Mouse (Mus musculus) lung, embryonic 16.5 days (tissue): ENCODE measurements around the gene Hsdl2. TPM values are rescaled to one million over a fixed set of nuclear protein-coding genes. Genes with fewer than 3 reads are reported as not detected.
"Not testable (repeated sequence)": the region's sequence is repeated elsewhere in the genome, so short reads cannot be mapped to it uniquely, and the experiment has no call there.

Experiments used
- ATAC-seq: fragments of 200-750 bp; cut with Nextera tagmentation; 2 replicates; pipeline ENCODE4 v1.8.0; 2017; ENCODE audit warnings: low read depth, mild to moderate bottlenecking, moderate library complexity
- H3K27ac ChIP-seq: fragments of 300-500 bp; sonication (generic); 2 replicates; pipeline ENCODE4 v1.5.1; 2014; ENCODE audit warnings: mild to moderate bottlenecking, control low read depth, low read length
- H3K27me3 ChIP-seq: fragments of 300-500 bp; sonication (generic); 2 replicates; pipeline ENCODE4 v1.6.1; 2014; ENCODE audit warnings: low read depth, low read length, mixed read lengths; ENCODE audit not compliant: control insufficient read depth, insufficient read depth
- H3K36me3 ChIP-seq: fragments of 300-500 bp; sonication (generic); 2 replicates; pipeline ENCODE4 v1.6.1; 2014; ENCODE audit warnings: low read length; ENCODE audit not compliant: control insufficient read depth, insufficient read depth
- H3K4me1 ChIP-seq: fragments of 300-500 bp; sonication (generic); replicated peaks from 2 replicates; pipeline ENCODE4 v1.6.1; 2014; ENCODE audit warnings: low read length, mixed read lengths; ENCODE audit not compliant: control insufficient read depth, insufficient read depth
- H3K4me2 ChIP-seq: fragments of 300-500 bp; sonication (generic); 2 replicates; pipeline ENCODE4 v1.6.1; 2014; ENCODE audit warnings: low read depth, low read length, control low read depth
- H3K4me3 ChIP-seq: fragments of 300-500 bp; sonication (generic); 2 replicates; pipeline ENCODE4 v1.5.1; 2014; ENCODE audit warnings: mild to moderate bottlenecking, low read length, control low read depth
- H3K9ac ChIP-seq: fragments of 300-500 bp; sonication (generic); 2 replicates; pipeline ENCODE4 v1.6.1; 2014; ENCODE audit warnings: low read length, control low read depth
- H3K9me3 ChIP-seq: fragments of 300-500 bp; sonication (generic); 2 replicates; pipeline ENCODE4 v1.6.1; 2016; ENCODE audit warnings: low read length; ENCODE audit not compliant: control insufficient read depth
- WGBS: fragments of 180-500 bp; shearing (Covaris S2); extraction: QIAGEN DNeasy Blood & Tissue Kit; methylation state at CpG from one replicate; pipeline ENCODE4 v1.1.7; 2014; 5-methylcytosine and 5-hydroxymethylcytosine counted together
- polyA plus RNA-seq: library from polyadenylated mRNA; unstranded; fragments of >200 nt; fragmentation: Nextera tagmentation; extraction: Ambion mirVana; gene quantifications from 2 replicates; pipeline ENCODE4 v1.2.1, GENCODE M21; 2015

Hsdl2 gene
- polyA plus RNA-seq, 1 experiment from 2014 or later, result 26.3 TPM

GRCm38 (mm10) chr4:59558096-59558720 lies 23.2 kb upstream of the Hsdl2 start:
- no peak overlapping the region for H3K27ac ChIP-seq
- no peak for ATAC-seq
- WGBS, result 58% methylated on average over 6 of the region's 6 CpGs

GRCm38 (mm10) chr4:59560141-59560540 lies 21.2 kb upstream of the Hsdl2 start:
- Histone ChIP-seq H3K27me3 (no peaks in the 10 kb centered on the region), H3K4me3 (no peak overlapping the region), H3K9ac (no peak overlapping the region), H3K4me1 (no peaks in the 10 kb centered on the region), H3K27ac (no peak overlapping the region), H3K36me3 (no peaks in the 10 kb centered on the region), H3K4me2 (no peak overlapping the region), H3K9me3 (no peaks in the 10 kb centered on the region)
- ATAC-seq, result no peak
- 80% methylated on average over 6 of the region's 6 CpGs for WGBS

More at GRCm38 (mm10) chr4:59558096-59558720, 23.2 kb upstream of the Hsdl2 start:
- Histone ChIP-seq H3K36me3 (no peaks in the 10 kb centered on the region), H3K9ac (no peak overlapping the region), H3K4me2 (no peak overlapping the region), H3K4me3 (no peak overlapping the region), H3K9me3 (no peaks in the 10 kb centered on the region), H3K4me1 (no peaks in the 10 kb centered on the region), H3K27me3 (no peaks in the 10 kb centered on the region)

GRCm38 (mm10) chr4:59564128-59564527 lies 17.2 kb upstream of the Hsdl2 start:
- no peak for ATAC-seq

GRCm38 (mm10) chr4:59565571-59566188 lies 15.7 kb upstream of the Hsdl2 start:
- Histone ChIP-seq H3K36me3 (no peaks in the 10 kb centered on the region), H3K4me2 (no peak overlapping the region), H3K4me3 (no peak overlapping the region), H3K9ac (no peak overlapping the region), H3K27me3 (no peaks in the 10 kb centered on the region), H3K9me3 (peaks cover 5% of the 10 kb centered on the region), H3K4me1 (no peaks in the 10 kb centered on the region), H3K27ac (no peak overlapping the region)
- ATAC-seq, result no peak
- 64% methylated on average over 8 of the region's 8 CpGs for WGBS

More at GRCm38 (mm10) chr4:59564128-59564527, 17.2 kb upstream of the Hsdl2 start:
- H3K4me2 ChIP-seq, result no peak overlapping the region
- no peak overlapping the region for H3K9ac ChIP-seq
- H3K27ac ChIP-seq, result no peak overlapping the region
- H3K4me1 ChIP-seq, result no peaks in the 10 kb centered on the region
- peaks cover 5% of the 10 kb centered on the region for H3K9me3 ChIP-seq
- H3K36me3 ChIP-seq, result no peaks in the 10 kb centered on the region
- 74% methylated on average over 3 of the region's 3 CpGs for WGBS
- H3K4me3 ChIP-seq, result no peak overlapping the region
- no peaks in the 10 kb centered on the region for H3K27me3 ChIP-seq

DNA sequence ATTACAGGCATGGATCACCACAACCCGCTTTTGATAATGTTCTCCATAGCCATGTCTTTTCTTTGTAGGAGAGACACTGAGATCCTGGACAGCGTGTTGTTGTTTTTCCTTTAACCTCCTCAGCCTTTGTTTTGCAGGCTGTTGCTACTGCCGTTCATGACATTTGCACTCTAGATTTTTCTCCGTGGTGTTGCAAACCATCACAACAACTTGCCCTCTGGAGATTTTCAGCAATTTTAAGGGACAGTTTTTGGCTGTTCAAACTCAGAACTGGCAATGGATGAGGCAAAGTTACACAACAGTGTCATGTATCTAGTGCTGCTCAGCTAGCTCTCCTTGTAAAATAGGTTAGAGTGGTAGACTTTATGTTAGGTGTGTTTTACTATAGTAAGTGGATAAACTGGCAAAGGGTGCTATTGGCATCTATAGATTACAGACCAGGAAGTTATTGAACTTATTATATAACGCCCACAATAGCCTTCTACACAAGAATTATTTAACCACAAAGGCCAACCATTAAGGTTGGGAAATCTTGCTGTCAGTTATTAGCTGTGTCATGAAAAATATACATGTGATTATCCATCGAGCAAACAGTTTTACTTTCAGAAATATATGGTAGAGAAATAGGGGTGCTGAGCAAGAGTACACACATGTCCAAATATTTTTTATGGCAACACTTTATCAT lies 13.6 kb upstream of the Hsdl2 start:
- Histone ChIP-seq H3K27me3 (no peaks in the 10 kb centered on the region), H3K36me3 (no peaks in the 10 kb centered on the region), H3K4me1 (no peaks in the 10 kb centered on the region), H3K4me3 (no peak overlapping the region), H3K9ac (no peak overlapping the region), H3K4me2 (no peak overlapping the region), H3K27ac (no peak overlapping the region), H3K9me3 (peaks cover 5% of the 10 kb centered on the region)
- no peak for ATAC-seq
- 75% methylated on average over 6 of the region's 6 CpGs for WGBS

DNA sequence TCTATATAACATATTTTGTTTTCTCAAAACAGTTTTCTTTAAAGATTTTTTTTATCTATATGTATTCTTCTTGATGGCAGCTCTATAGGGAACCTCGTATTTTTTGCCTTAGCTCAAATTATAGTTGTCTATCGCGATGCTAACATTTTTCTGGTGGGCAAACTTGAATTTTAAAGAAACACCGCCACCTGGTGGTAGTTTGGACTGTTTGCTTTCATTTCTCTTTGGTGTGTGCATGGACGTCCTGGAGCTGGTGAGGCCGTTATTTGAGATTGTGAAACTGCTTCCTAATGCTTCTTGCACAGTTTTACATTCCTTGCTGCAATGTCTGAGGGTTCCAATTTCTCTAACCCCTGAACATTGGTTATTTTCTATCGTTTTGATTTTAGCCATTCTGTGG lies 11.8 kb upstream of the Hsdl2 start:
- H3K4me3 ChIP-seq, result no peak overlapping the region
- no peak overlapping the region for H3K27ac ChIP-seq
- no peaks in the 10 kb centered on the region for H3K36me3 ChIP-seq
- ATAC-seq, result peak; percentile 79; the same call in 1 of the 2 replicates
- H3K27me3 ChIP-seq, result no peaks in the 10 kb centered on the region
- no peak overlapping the region for H3K9ac ChIP-seq
- H3K4me1 ChIP-seq, result no peaks in the 10 kb centered on the region
- 0 out of 2 replicates have a peak overlapping the region, but pooled peaks have one; percentile 11 for H3K4me2 ChIP-seq
- H3K9me3 ChIP-seq, result peaks cover 5% of the 10 kb centered on the region
- WGBS, result 3% methylated on average over 7 of the region's 7 CpGs

GRCm38 (mm10) chr4:59570519-59570918 lies 10.8 kb upstream of the Hsdl2 start:
- not testable (repeated sequence) for H3K36me3 ChIP-seq, H3K4me2 ChIP-seq, H3K27me3 ChIP-seq, H3K27ac ChIP-seq, H3K9me3 ChIP-seq, ATAC-seq, H3K4me1 ChIP-seq, H3K9ac ChIP-seq, H3K4me3 ChIP-seq
- WGBS, result 92% methylated on average over 7 of the region's 8 CpGs

DNA sequence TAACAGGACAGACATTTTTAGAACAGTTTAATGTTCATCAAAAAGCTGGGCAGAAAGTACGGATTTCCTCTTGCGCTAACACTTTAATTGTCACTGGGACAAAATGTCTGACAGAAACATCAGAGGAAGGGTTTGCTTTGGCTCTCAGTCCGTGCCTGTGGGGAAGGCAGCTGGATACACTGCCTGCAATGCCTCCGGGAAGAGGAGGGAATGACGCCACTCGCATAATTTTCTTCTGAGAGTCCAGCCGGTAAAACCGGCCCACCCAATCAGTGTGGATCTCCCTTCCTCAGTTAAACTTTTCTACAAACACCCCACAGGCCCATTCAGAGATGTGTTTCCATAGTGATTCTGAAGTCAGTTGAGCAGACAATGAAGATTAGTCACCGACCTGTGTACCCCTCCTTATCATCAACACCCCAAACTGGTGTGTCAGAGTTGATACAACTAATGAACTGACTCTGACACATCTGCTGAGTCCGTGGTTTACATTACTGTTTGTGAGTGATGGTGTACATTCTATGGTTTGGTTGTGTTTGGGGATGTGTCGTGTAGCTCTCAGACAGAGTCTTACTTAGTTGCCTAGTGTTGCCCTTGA lies 8.7 kb upstream of the Hsdl2 start:
- H3K4me1 ChIP-seq, result no peaks in the 10 kb centered on the region
- no peak for ATAC-seq
- H3K9me3 ChIP-seq, result no peaks in the 10 kb centered on the region
- no peak overlapping the region for H3K4me2 ChIP-seq
- H3K9ac ChIP-seq, result no peak overlapping the region
- H3K4me3 ChIP-seq, result no peak overlapping the region
- H3K27ac ChIP-seq, result no peak overlapping the region
- WGBS, result 58% methylated on average over 11 of the region's 11 CpGs
- no peaks in the 10 kb centered on the region for H3K36me3 ChIP-seq
- no peaks in the 10 kb centered on the region for H3K27me3 ChIP-seq
